Mouse (Mus musculus): Measurements from ENCODE around the gene Psmc3ip.

Psmc3ip gene

DNA sequence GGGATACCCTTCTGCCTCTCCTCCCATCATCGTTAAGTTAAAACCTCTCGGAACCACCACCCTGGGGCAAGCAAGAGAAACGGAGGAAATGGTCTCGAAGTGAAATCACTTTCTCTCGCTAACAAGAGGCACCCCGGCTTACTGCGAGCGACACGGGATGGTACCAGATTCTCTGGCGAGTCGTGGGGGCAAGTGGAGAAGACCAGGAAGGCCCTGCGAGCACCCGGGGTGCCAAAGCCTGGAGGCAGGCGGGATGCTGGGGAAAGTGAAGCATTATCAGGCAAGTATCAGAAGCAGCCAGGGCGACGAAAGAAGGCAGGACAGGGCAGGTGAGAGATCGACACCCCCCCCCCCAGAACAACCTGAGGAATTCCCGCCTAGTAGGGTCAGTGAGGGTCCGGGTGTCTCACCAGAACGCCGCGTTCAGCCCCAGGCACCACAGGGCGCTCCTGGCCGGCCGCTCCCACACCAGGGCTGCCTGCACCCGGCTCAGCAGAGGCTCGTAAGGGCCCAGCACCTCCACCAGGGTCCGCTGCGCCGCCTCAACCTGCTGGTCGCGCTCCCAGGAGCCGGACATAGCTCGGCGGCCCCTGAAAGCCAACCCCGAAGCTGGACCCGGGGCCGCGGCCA is 24.0 kb upstream of the Psmc3ip start:
- DNase-seq (ENCODE audit: low read depth, low spot score) = no peak

DNA sequence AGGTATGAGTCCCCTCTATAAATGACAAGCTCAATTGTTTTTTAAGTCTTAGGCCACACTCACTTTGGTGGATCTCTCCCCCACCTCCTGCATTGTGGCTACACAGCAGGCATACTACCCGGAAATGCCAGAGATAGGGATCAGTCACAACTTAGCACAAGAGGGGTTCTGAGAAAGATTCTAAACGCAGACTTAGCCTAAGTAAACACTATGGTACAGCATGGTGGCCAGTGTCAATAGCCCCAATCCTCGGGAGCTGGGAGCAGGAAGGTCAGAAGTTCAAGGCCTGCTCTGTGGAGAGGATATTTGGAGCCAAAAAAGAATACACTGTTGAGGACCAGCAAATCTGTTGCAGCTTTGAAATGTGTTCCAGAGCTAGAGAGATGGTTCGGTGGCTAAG is 22.9 kb upstream of the Psmc3ip start:
- DNase-seq (ENCODE audit: low read depth, low spot score) = peak; percentile 29

DNA sequence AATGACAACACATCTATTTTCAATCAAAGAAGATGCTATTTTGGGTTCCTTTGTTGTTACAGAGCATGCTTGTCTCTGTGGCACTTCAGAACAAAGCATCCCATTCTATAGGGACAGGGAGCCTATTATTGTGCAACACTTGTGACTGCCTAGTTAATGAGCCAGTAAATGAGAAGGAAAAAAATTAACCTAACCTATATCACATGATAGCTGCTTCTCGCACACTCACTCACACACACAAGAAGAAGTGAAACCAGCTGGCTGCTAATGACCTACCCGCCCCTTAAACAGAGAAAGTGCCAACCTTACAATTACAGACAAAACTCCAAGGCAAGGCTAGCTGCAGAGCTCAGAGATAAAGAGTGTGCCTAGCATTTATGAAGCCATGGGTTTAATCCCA is 20.3 kb upstream of the Psmc3ip start:
- no peak for DNase-seq (ENCODE audit: low read depth, low spot score)

DNA sequence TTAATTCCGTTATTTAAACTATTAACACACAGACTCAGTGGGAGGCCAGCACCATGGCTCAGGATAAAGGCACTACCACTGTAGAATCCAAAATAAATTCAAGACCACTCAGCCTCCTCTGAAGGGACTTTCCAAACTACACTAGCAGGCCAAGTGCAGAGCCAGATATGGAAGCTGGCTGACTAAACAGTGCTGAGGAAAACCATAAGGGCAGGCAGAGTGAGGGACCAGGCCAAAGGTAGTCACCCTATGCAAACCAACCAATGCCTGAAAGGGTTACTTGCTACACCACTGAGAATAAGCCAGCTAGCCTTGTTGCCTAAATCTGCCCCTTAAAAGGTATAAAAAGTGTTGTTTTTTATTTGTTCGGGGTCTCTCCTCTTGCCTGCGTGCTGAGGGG is 16.9 kb upstream of the Psmc3ip start:
- no peak for DNase-seq (ENCODE audit: low read depth, low spot score)

DNA sequence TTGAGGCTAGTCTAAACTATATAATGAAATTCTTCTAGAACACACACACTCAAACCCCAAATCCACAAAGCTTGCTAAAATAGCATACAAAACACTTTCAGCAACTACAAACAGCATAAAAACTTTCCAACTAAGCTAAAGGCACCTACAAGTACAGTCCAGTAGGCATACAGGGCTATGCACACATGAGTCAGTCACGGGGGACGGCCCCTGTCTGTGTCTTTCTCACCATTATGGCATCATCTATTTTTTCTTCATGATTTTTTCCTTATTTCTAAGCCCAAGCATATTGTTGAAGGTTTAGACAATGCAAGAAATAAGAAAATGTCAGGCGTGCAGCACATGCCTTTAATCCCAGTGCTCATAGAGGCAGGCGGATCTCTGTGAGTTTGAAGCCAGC is 15.9 kb upstream of the Psmc3ip start:
- DNase-seq (ENCODE audit: low read depth, low spot score) = no peak

DNA sequence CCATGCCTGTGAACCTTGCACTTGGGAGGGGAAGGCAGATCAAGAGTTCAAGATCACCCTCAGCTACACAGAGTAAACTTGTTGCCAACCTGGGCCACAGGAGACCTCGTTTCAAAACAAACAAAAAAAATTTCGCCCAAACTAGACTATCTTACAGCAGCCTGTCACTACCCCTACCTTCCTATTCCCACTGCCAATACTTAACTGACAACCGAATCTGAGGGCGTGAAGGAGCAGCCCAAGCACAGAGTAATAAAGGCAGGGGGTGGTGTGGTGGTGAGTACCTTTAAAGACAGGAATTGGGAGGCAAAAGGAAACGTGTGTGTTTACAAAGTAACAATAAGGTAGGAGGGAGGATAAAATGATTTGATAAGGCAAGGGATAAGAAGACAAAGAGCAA is 15.5 kb upstream of the Psmc3ip start:
- no peak for DNase-seq (ENCODE audit: low read depth, low spot score)

DNA sequence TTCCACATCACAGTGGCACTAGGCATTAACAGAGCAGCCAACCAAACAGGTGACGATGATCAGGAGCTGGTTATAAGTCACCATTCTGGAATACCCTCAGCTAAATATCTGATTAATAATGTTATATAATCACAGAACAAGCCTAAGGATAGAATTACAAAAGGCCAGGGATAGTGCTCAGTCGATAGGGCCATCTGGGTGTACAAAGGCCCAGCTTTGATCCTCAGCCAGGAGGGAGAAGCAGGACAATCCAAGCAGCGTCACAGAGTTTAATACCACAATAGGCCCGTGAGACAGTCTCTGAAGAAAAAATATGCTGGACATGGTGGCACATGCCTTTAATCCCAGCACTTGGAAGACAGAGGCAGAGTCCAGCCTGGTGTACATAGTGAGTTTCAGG is 14.1 kb upstream of the Psmc3ip start:
- DNase-seq (ENCODE audit: low read depth, low spot score) = no peak

DNA sequence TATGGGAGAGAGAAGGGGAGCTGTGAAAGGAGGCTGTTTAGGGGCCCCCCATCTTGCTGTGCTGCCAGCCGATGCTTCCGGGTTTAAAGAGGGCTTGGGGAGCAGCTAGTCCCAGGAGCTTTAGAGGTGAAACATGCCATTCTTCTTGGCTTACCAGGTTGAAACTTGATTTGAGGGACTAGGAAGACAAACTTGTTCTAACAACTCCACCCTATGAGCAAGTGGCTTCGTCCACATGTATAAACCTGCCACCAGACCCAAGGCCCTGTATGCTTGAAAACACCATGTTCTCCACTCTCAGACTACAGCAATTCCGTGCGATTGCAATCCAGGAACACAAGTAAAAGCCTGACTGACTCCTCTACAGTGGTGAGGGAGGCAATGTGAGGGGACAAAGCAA is 7.8 kb upstream of the Psmc3ip start:
- no peak for DNase-seq (ENCODE audit: low read depth, low spot score)

DNA sequence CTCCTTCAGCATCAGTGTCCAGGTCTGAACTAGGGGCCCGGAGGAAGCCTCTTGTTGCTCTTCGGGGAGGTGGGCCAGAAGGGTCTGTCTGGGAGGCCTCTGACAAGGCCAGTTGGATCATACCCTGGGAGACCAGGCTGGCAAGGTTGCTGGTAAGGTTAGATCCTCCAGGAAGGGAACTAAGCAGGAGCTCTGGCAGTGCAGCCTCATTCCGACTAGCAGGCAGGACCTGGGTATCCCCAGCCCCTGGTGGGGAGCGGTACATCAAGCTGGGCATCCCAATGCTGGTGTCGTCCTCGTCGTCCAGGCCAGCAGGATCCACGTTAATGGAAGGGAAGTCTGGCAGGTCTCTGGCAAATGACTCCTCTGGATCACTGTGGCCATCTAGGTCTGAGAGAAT is 3.0 kb upstream of the Psmc3ip start:
- DNase-seq (ENCODE audit: low read depth, low spot score) = no peak

DNA sequence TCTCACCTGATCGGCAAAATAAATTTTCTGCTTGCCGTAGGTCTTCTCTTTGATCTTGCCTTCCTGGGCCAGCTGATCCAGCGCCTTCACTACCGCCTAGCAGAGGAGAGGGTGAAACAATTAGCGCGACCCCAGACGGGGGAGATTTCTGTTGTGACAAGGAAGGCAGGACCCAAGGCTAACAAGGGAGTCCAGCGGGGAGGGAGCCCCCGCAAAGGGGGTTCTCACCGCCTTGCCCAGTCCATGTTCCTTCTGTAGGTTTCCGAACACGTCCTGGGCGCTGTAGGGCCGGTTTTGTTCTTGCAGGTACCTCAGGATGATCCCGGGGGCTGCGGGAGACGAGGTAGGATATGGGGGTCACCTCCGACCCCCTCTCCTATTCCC is 314 bp downstream of the Psmc3ip start:
- DNase-seq (ENCODE audit: low read depth, low spot score) = no peak

DNA sequence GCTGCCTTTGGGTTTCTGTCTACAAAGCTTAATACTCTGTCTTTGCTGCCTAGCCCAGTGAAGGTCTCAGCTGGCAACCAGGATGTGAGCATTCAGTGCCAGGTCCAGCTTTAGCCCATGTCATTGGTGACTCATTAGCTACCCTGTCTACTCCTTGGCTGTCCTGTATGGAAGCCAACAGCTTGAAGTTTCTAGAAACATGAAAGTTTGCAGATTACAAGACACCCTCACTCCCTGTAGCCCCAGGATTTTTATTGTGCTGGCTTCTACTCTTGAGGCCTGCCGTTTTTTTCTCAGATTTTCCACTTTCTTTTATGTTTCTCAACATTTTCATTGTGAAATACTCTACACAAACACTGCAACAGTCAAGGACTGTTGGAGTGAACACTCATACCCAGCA is 5.3 kb downstream of the Psmc3ip start:
- DNase-seq (ENCODE audit: low read depth, low spot score) = no peak

DNA sequence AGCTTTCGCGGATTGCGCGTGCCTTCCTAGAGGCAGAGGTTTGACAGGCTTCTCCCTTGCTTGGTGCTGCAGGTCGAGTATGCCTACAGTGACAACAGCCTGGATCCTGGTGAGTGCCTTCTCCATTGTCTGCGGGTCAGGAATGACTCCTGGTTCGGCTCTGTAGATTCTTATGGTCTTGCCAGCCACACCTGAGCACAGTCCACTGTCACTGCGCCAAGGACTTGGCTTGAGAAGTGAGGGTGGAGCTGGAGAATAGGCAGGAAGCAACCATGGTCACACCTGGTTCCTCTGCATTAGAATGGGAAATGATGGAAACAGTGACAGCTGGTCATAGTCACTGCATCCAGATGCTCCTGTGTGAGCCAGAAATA is 7.6 kb downstream of the Psmc3ip start:
- no peak for DNase-seq (ENCODE audit: low read depth, low spot score)

DNA sequence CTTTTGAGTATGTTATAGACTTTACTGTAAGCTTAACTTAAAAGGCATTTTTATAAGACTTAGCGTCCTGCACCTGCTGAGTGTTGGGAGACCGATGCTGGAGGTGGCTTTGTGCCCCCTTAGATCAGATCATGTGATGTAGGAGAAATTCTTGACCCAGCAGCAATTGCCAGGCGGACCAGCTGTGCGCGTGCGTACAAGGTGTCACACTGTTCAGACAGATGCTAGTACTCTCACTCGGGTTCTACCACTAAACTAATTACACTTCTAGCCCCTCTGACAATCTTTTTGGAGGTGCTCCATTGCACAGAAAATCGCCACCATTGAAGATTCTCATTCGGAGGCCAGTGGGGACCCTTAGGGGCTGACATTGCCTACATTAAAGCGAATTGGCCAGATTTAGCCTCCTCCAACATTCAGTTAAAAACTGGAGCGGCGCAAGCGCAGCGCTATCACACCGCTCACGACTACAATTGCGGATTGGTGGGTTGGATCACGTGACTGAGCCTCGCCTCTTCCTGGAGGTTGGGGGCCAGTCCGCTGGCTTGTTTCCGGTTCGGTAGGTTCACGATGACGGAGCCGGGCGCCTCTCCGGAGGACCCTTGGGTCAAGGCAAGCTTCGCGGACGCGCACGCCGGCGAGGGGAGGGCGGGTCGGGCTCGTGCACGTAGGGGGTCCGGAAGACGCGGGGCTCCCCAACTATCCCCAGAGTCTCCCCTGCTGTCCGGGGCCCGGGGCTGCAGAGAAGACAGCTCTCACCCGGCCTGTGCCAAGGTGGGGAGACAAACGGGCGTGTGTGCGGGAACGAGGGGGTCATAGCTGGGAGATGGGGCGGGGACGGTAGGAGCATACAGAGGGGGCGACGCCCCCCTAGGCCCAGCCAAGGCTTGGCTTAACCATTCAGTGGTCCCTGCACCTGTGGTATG is 8.2 kb downstream of the Psmc3ip start, which contains the start of gene Mlx:
Gene Mlx, plus strand, starts transcription at position 522 of the 926 bp plus-strand sequence.
- peak; percentile 94 for DNase-seq (ENCODE audit: low read depth, low spot score)

DNA sequence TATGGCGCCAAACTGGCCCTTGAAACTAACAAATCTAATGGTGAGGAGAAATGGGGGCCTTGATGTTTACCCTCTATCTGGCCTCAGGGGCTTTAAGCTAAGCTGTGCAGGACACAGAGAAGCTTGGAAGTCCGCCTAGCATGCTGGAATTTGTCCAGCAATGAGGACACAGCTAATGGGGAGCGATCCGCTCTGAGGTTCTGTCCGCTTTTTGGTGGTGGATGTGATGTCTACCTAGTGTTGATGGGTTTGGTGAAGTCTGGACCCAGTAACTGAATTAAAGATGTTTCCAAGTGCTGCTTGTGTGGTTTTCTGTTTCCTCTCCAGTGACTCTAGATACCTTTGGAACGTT is 8.9 kb downstream of the Psmc3ip start:
- no peak for DNase-seq (ENCODE audit: low read depth, low spot score)

DNA sequence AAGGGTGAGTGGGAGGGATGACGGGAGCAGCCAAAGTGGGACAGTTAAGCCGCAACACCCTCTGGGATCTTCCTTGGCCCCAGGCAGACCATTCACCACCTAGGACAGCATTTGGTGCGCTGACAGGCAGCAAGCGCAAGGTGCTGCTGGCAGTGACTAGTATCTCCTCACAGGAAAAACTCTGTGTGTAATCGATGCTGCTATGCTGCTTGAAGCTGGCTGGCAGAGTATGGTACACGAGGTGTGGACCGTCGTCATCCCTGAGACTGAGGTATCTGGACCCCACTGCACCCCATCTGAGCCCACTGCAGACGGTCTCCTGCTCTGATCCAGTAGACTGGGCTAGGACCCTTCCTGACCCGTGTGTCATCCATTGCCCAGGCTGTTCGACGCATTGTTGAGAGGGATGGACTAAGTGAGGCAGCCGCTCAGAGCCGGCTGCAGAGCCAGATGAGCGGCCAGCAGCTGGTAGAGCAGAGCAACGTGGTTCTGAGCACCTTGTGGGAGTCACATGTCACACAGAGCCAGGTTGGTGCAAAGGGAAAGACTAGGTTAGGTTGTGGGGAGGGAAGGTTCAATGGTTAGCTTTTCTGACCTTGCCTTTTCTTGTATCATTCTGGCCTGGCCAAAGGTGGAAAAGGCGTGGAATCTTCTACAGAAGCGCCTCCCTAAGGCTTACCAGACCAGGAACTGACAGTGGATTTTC is 9.5 kb downstream of the Psmc3ip start:
- DNase-seq (ENCODE audit: low read depth, low spot score) = no peak

DNA sequence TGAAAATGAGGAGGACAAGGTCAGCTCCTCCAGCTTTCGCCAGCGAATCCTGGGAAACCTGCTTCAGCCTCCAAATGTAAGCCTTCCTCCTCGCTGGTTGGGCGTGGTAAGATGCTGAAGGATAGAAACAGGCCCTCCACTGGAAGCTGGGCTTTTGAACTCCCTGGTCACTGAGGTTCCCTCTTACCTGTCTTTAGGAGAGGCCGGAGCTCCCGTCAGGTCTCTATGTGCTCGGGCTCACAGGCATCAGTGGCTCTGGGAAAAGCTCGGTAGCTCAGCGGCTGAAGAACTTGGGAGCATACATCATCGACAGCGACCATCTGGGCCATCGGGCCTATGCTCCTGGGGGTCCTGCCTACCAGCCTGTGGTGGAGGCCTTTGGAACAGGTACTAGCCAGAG is 10.4 kb downstream of the Psmc3ip start:
- no peak for DNase-seq (ENCODE audit: low read depth, low spot score)

DNA sequence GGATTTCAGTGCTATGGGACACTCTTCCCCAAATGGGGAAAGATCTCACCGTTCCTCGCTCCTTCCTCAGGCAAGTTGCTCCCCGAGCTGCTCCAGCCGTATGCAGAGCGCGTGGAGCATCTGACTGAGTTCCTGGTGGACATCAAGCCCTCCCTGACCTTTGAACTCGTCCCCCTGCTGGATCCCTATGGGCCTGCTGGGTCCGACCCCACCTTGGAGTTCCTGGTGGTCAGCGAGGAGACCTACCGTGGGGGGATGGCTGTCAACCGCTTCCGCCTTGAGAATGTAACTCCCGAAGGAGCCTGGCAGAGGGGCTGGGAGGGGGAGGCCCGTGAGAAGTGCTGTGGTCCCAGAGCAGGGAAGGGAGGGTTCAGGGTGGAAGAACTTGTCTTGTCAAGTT is 11.0 kb downstream of the Psmc3ip start:
- no peak for DNase-seq (ENCODE audit: low read depth, low spot score)

DNA sequence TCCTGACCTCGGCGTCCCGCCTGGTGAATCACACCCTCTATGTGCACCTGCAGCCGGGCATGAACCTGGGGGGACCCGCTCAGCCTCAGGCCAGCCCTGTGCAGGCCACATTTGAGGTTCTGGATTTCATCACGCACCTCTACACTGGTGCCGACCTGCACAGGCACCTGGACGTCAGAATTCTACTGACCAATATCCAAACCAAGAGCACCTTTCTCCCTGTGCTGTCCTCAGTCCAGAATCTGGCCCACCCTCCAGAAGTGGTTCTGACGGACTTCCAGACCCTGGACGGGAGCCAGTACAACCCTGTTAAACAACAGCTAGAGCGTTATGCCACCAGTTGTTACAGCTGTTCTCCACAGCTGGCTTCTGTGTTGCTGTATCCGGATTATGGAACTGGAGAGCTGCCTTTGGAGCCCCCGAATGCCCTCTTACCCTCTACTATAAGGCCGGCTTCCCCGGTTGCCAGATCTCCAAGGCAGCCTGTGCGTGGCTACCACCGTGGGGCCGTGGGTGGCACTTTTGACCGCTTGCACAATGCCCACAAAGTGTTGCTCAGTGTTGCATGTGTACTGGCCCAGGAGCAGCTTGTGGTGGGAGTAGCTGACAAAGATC is 12.0 kb downstream of the Psmc3ip start:
- no peak for DNase-seq (ENCODE audit: low read depth, low spot score)

DNA sequence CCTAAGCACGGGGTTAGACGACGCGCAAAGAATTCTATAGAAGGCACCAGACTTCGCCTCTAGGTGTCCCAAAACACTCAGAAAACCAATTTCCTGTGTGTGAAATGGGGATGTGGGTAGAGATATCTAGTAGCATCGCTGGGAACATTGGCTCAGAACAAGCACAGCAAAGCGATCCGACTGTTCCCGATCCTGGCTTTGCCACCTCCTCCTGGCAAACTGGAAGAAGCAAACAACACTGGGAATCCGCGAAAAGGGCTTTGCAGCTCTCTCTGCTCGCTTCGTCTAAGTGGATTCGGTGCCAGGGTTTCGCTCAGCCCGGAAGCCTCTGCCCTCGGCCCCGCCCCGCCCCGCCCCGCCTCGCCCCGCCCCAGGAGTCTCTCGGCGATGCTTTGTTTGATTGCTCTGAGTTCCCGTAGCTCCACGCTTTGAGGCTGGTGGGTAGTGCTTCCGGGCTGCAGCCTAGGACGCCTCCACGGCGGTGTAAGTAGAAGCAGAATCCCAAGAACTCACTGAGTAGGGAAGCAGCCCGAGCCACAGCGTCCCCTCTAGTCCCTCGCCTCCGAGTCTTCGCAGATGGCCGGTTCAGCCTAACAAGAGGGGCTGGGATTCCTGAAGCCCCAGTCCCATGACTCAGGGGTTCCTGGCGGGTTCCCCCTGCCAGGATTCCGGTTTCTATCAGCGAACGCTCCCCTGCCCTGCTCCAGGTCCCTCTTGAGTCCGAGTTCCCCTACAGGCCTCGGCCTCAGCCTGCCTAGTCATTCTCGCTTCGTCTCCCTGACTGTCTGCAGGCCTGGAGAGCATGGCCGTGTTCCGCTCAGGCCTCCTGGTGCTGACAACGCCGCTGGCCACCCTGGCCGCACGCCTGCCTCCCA is 12.8 kb downstream of the Psmc3ip start, which contains the start of gene Coasy:
Gene Coasy, plus strand, starts transcription at position 358 of the 875 bp plus-strand sequence.
- peak; percentile 91 for DNase-seq (ENCODE audit: low read depth, low spot score)

DNA sequence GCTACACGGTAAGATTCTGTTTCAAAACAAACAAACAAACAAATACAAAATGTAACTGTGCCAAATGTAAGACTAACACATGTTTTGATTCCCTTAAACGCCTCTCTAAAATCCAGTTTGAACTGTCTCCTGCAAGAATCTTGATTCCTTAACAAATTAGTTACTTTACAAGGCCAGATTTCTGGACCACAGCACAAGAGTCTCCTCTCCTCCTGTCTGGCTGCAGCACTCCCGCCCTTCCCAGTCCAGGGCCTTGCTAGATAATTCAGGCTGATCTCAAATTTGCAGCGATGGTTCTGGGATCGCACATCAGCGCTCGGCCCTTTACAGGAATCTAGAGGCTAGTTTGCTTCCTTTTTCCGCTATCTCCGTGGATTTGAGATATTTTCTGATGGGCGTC is 13.6 kb downstream of the Psmc3ip start:
- no peak for DNase-seq (ENCODE audit: low read depth, low spot score)

DNA sequence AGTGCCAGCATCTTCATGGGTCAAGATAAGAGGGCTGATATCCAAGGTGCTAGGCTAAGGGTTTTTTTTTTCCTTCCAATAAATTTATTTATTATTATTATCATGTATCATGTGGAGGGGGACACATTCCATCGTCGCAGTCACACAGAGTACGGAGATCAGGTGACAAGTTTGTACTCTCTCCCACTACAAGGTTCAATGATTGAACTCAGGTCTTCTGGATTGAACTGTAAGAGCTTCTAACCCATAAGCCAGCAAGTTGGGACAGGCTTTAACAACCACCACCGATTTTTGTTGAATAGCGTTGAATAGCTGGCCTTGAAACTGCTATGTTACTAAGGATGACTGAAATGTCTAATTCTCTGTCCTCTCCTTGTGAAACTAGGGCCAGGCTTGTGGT is 14.8 kb downstream of the Psmc3ip start:
- no peak for DNase-seq (ENCODE audit: low read depth, low spot score)
